Mouse (Mus musculus): ENCODE results near the gene Mybbp1a. TPM values are rescaled to one million over a fixed set of nuclear protein-coding genes. Genes with fewer than 3 reads are reported as not detected.

Gene Mybbp1a
- polyA plus RNA-seq, 1 experiment: 38.7 TPM

- no peak for DNase-seq (ENCODE audit: low read depth)
Measured at GRCm38 (mm10) chr11:72477653-72478052, 36.5 kb downstream of the Mybbp1a start.

GRCm38 (mm10) chr11:72478228-72478627, 37.1 kb downstream of the Mybbp1a start:
- no peak for DNase-seq (ENCODE audit: low read depth)

DNA sequence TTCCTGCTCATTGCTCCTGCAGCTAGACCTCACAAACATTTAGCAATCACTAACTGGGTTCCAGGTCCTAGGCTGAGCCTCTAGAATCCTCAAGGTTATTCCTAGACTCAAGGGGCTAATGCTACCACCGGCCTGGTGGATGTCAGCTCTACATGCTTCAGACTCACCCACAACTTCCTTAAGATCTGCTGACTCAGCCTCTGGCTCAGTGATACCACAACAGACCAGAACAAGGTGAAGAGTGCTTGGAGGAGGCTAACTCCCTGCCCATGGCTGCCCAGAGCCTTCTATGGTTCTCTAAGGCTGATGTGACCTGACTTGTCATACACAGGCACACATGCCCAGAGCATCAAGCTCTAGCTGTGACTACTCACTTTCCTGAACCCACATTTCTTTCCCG, 38.3 kb downstream of the Mybbp1a start:
- no peak for DNase-seq (ENCODE audit: low read depth)

DNA sequence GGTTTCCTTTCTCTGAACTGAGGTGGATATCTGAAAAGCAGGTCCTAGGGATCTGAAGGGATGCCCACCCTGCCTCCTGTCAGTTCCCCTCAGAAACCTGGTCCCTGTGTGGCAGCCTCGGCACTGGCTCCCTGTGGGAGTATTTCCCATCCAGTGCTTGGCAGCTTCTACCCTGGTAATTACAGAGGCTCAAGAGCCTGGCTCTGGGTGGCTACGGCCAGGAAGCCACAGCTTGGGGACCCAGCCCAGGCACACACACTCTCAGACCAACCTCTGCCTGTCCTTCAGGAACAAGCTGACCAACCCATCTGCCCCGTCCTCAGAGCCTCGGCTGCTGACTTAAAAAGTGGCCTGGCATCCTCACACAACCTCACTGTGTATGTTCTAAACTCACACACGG, 40.2 kb downstream of the Mybbp1a start:
- DNase-seq (ENCODE audit: low read depth): no peak

DNA sequence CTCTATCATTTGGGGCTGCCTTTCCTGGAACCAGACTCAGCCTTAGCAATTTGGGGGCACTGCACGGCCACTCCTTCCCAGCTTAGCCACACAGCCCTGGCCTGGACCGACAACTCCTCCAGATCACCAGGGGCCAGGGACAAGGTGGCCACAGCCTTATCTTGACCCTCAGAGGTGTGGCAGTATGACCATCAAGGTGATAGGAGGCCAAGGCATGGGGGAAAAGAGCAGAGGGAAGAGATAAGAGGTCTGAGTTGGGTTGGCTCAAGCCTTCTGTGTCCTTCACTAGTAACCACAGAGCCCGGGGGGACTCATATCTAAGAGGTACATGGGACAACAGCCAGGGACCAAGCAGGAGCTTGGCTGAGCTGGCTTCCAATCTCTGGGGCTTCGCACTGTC, 40.8 kb downstream of the Mybbp1a start:
- no peak for DNase-seq (ENCODE audit: low read depth)

GRCm38 (mm10) chr11:72484549-72484948, 43.4 kb downstream of the Mybbp1a start:
- DNase-seq (ENCODE audit: low read depth): no peak

DNA sequence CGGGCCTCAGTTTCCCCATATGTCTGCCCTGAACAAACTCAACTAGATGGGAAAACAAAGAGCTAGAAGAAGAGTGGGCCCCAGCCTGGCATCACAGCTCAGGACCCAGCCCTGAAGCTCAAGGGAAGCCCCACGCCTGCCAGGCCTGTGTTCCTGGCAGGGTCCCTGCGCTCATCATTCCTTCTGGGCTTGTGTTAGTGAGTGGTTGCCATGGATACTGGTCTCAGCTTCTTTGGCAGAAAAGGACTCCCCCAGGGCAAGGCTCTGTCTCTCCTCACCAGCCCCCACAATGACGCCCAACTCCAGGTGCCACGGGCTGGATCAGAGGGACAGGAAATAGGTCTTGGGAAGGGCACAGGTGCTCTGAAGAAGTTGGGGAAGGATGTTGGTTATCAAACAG, 44.0 kb downstream of the Mybbp1a start:
- no peak for DNase-seq (ENCODE audit: low read depth)

- DNase-seq (ENCODE audit: low read depth): no peak
Measured at GRCm38 (mm10) chr11:72485960-72486359, 44.8 kb downstream of the Mybbp1a start.

DNA sequence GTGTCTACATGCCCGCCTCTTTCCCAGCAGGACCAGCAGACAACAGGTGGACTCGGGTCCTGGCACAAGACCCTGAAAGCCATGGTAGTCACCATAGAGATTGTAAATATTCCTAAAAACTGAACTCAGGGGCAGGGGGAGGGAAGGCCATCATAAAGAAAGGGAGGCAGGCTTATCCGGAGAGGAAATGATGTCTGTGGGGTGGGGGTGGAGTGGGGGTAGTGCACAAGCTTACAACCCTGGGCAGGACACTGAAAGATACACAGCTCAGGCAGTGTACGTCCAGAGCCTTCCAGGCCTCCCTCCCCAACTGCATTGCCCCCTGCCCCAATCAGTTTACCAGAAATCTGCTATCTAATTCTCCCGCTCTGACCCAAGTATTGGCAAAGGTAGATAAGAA, 46.0 kb downstream of the Mybbp1a start:
- DNase-seq (ENCODE audit: low read depth): no peak

GRCm38 (mm10) chr11:72487739-72488138, 46.6 kb downstream of the Mybbp1a start:
- DNase-seq (ENCODE audit: low read depth): no peak

GRCm38 (mm10) chr11:72488753-72489271, 47.7 kb downstream of the Mybbp1a start:
- DNase-seq (ENCODE audit: low read depth): no peak

GRCm38 (mm10) chr11:72489397-72489796, 48.2 kb downstream of the Mybbp1a start:
- no peak for DNase-seq (ENCODE audit: low read depth)

DNA sequence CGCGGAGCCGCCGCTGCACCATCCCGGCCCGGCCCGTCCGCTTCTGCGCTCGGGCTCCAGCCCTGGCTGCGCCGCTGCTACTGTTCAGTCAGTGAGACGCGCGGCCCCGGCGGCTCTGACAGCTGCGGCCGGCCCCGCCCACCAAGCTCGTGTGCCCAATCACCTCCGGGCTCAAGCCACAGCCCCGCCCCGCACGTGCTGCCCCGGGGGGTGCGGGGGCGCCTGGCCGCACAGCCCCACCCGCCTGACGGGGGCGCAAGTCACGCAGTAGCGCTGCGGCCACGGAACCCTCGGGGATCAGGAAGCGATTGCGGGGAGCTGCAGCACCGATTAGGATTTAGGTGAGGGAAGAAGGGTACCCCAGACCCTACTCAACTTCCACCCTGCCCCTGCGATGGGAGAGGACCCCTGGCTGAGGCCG, 48.7 kb downstream of the Mybbp1a start, which contains the start of gene Spns2:
Spns2 (minus strand) TSS at position 24 of the 421 bp plus-strand sequence.
- DNase-seq (ENCODE audit: low read depth): no peak

DNA sequence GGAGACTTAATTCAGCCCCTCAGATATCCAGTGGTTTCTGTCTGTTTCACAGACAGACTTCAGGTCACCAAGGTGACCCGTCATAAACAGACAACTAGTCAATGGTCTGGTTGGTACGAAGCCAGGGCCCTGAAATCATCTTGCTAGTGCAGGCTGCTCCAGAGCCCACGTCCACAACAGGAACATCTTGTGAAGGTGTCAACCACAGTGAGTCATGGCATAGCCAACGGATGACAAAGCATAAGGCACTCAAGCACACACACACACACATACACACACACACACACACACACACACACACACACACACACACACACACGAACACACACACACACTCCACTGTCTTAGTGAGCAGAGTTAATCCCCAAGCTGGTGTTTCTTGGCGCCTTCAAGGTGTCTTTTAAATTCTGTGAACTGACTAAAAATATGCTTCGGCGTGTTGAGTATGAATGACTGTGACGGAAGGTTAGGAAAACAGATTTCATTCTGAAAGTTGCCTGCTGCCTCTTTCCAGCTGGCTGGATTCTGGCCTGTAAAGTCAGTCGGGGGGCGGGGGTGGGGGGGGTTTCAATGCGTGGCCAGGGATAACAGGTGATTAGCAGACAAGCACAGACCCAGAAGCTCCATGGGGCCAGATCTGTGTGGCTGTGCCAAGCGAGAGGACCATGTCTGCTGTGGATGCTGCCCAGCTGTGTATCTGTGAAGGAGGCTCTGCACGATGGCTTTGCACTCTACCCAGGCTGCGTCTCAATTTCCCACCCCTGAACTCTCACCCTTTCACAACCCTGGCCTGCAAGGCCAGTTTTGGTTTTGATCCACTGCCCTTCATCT, 50.2 kb downstream of the Mybbp1a start:
- no peak for DNase-seq (ENCODE audit: low read depth)

- DNase-seq (ENCODE audit: low read depth): no peak
Measured at GRCm38 (mm10) chr11:72494046-72494988, 53.2 kb downstream of the Mybbp1a start.

- no peak for DNase-seq (ENCODE audit: low read depth)
Measured at GRCm38 (mm10) chr11:72496066-72496465, 54.9 kb downstream of the Mybbp1a start.

- DNase-seq (ENCODE audit: low read depth): no peak
Measured at GRCm38 (mm10) chr11:72496775-72497174, 55.6 kb downstream of the Mybbp1a start.

DNA sequence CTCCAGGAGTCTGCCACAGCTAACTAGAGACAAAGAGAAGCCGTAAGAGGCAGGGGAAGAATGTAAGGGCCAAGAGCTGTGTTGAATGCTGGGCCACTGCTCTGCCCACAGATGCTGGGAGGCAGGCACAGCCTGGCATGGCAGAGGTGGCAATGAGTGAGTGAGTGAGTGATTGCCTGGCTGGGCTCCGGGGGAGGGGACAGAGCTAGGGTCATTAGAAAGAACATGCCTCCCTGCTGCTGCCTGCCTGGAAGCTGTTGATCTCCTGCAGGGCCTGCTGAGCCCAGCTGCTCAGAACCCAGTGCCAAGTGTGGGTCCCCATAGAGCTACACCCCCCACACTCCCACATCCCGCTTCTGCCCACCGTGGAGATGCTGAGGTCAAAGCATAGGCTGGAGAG, 56.2 kb downstream of the Mybbp1a start:
- DNase-seq (ENCODE audit: low read depth): no peak

- no peak for DNase-seq (ENCODE audit: low read depth)
Measured at GRCm38 (mm10) chr11:72500139-72500538, 59.0 kb downstream of the Mybbp1a start.

All from gonadal fat pad, adult 2 months (tissue).